In genomic region chr7:65586429-65586828, GRCm38 (mm10) we compare ENCODE assay signal across 17 mouse cellular contexts. TPM values are rescaled to one million over a fixed set of nuclear protein-coding genes. Genes with fewer than 3 reads are reported as not detected.
DNase-seq lines count a peak whose midpoint lies in the region; ATAC-seq and TF ChIP-seq lines count a peak whose summit lies in the region.
"Had no signal": no experiment of that assay in that cellular context is flagged by ENCODE, and none has a peak within 500 bp of the region (broad histone marks: within the 10 kb centered on the region; RNA-seq: fewer than 3 reads in every experiment).

No protein-coding gene starts in this region.

- no peak overlapping the region for H3K27ac ChIP-seq in forebrain, embryonic 14.5 days (ENCODE audit: low read depth, low read length)
- no peak overlapping the region for H3K27ac ChIP-seq in forebrain, postnatal 0 days (ENCODE audit: low read depth, low read length)
- no peak overlapping the region for H3K27ac ChIP-seq in midbrain, embryonic 11.5 days (ENCODE audit: low read depth, low read length)
- H3K27ac ChIP-seq in midbrain, embryonic 15.5 days: no peak overlapping the region
- H3K27ac ChIP-seq in ES-E14 (ENCODE audit: insufficient read depth, low read depth, low read length, poor library complexity, severe bottlenecking): no peak overlapping the region
- H3K27ac ChIP-seq: embryonic facial prominence, embryonic 13.5 days; forebrain, embryonic 12.5 days; heart, embryonic 13.5 days; hindbrain, embryonic 14.5 days had no signal

- no peaks in the 10 kb centered on the region for H3K27me3 ChIP-seq in forebrain, embryonic 14.5 days (replicated peaks; ENCODE audit: control insufficient read depth, insufficient read depth, low read length)
- H3K27me3 ChIP-seq in forebrain, postnatal 0 days (ENCODE audit: insufficient read depth, low read length): no peaks in the 10 kb centered on the region
- H3K27me3 ChIP-seq in midbrain, embryonic 11.5 days (ENCODE audit: control insufficient read depth, insufficient read depth, low read length): no peaks in the 10 kb centered on the region
- no peaks in the 10 kb centered on the region for H3K27me3 ChIP-seq in midbrain, embryonic 15.5 days (replicated peaks)
- H3K27me3 ChIP-seq: embryonic facial prominence, embryonic 13.5 days; forebrain, embryonic 12.5 days; heart, embryonic 13.5 days had no signal

- no peak for ATAC-seq in forebrain, embryonic 14.5 days
- ATAC-seq in forebrain, postnatal 0 days: no peak
- no peak for ATAC-seq in midbrain, embryonic 11.5 days (ENCODE audit: low FRiP score)
- no peak for ATAC-seq in midbrain, embryonic 15.5 days (replicated peaks)
- ATAC-seq: inflammation-experienced regulatory T-cells, adult 6 months had no signal

- no peak overlapping the region for H3K4me2 ChIP-seq in forebrain, embryonic 14.5 days (ENCODE audit: low read length)
- H3K4me2 ChIP-seq in forebrain, postnatal 0 days (ENCODE audit: low read depth): no peak overlapping the region
- H3K4me2 ChIP-seq in midbrain, embryonic 11.5 days: no peak overlapping the region
- H3K4me2 ChIP-seq in midbrain, embryonic 15.5 days: no peak overlapping the region
- H3K4me2 ChIP-seq: embryonic facial prominence, embryonic 13.5 days; forebrain, embryonic 12.5 days; heart, embryonic 13.5 days; hindbrain, embryonic 14.5 days had no signal

- no peaks in the 10 kb centered on the region for H3K4me1 ChIP-seq in forebrain, embryonic 14.5 days (ENCODE audit: control insufficient read depth, insufficient read depth, low read length)
- no peaks in the 10 kb centered on the region for H3K4me1 ChIP-seq in forebrain, postnatal 0 days (ENCODE audit: insufficient read depth)
- H3K4me1 ChIP-seq in midbrain, embryonic 11.5 days (ENCODE audit: control insufficient read depth, insufficient read depth, low read length): no peaks in the 10 kb centered on the region
- H3K4me1 ChIP-seq in midbrain, embryonic 15.5 days: no peaks in the 10 kb centered on the region
- no peaks in the 10 kb centered on the region for H3K4me1 ChIP-seq in ES-E14 (ENCODE audit: control insufficient read depth in 2 of 2, insufficient read depth in 2 of 2, low read length in 2 of 2, poor library complexity in 1 of 2)
- H3K4me1 ChIP-seq: embryonic facial prominence, embryonic 13.5 days; forebrain, embryonic 12.5 days; heart, embryonic 13.5 days had no signal

- 90% methylated on average over 12 of the region's 12 CpGs for WGBS in forebrain, embryonic 14.5 days
- 80% methylated on average over 12 of the region's 12 CpGs for WGBS in forebrain, postnatal 0 days
- WGBS in midbrain, embryonic 11.5 days: 91% methylated on average over 12 of the region's 12 CpGs
- WGBS in midbrain, embryonic 15.5 days: 71% methylated on average over 12 of the region's 12 CpGs

- DNase-seq in forebrain, embryonic 14.5 days (ENCODE audit: low spot score): peak; percentile 12
- no peak for DNase-seq in forebrain, postnatal 0 days
- peak; percentile 53 for DNase-seq in midbrain, embryonic 11.5 days (ENCODE audit: low spot score, missing footprints)
- DNase-seq in ES-E14 (ENCODE audit: low read depth, low spot score): no peak
- peak; percentile 80 for DNase-seq in retina, postnatal 1 day
- DNase-seq in cerebellum, postnatal 14 days: no peak
- DNase-seq: adrenal gland, adult 2 months; adrenal gland, postnatal 25 days; gastrocnemius, postnatal 36 days; heart, adult 11 months; heart, postnatal 4 days had no signal

- H3K4me3 ChIP-seq in forebrain, embryonic 14.5 days (ENCODE audit: low read depth, low read length): no peak overlapping the region
- H3K4me3 ChIP-seq in forebrain, postnatal 0 days (ENCODE audit: low read depth, low read length): no peak overlapping the region
- H3K4me3 ChIP-seq in midbrain, embryonic 11.5 days (ENCODE audit: low read depth, low read length): no peak overlapping the region
- H3K4me3 ChIP-seq in midbrain, embryonic 15.5 days: no peak overlapping the region
- no peak overlapping the region for H3K4me3 ChIP-seq in ES-E14 (ENCODE audit: insufficient read depth in 1 of 2, low read depth in 1 of 2, low read length in 2 of 2, poor library complexity in 1 of 2, severe bottlenecking in 1 of 2)
- H3K4me3 ChIP-seq: embryonic facial prominence, embryonic 13.5 days; forebrain, embryonic 12.5 days; heart, embryonic 13.5 days had no signal

- no peaks in the 10 kb centered on the region for H3K9me3 ChIP-seq in forebrain, embryonic 14.5 days (replicated peaks; ENCODE audit: control insufficient read depth, low read length)
- H3K9me3 ChIP-seq in forebrain, postnatal 0 days (ENCODE audit: low read length): no peaks in the 10 kb centered on the region
- H3K9me3 ChIP-seq in midbrain, embryonic 11.5 days (ENCODE audit: control insufficient read depth, low read length): no peaks in the 10 kb centered on the region
- 0 out of 2 replicates have a peak, but pooled peaks cover 4% of the 10 kb centered on the region for H3K9me3 ChIP-seq in midbrain, embryonic 15.5 days
- no peaks in the 10 kb centered on the region for H3K9me3 ChIP-seq in ES-E14 (ENCODE audit: control insufficient read depth, insufficient read depth, low read depth, low read length)
- H3K9me3 ChIP-seq: embryonic facial prominence, embryonic 13.5 days; forebrain, embryonic 12.5 days; heart, embryonic 13.5 days had no signal

- no peak for TF ChIP-seq CTCF in forebrain, postnatal 0 days (IDR thresholded peaks at IDR 0.05; ENCODE audit: low read depth)

- H3K9ac ChIP-seq in forebrain, embryonic 14.5 days (ENCODE audit: low read length): no peak overlapping the region
- H3K9ac ChIP-seq in forebrain, postnatal 0 days: no peak overlapping the region
- H3K9ac ChIP-seq in midbrain, embryonic 11.5 days (ENCODE audit: low read length): no peak overlapping the region
- H3K9ac ChIP-seq in midbrain, embryonic 15.5 days: no peak overlapping the region
- H3K9ac ChIP-seq in ES-E14 (ENCODE audit: insufficient read depth, low read depth, low read length, poor library complexity, severe bottlenecking): no peak overlapping the region
- H3K9ac ChIP-seq: embryonic facial prominence, embryonic 13.5 days; forebrain, embryonic 12.5 days; heart, embryonic 13.5 days; hindbrain, embryonic 14.5 days had no signal

- in situ Hi-C loops in ES-E14 (cut with MboI; ENCODE audit: low sequenced_read_pairs in 2 of 2, unreplicated experiment in 2 of 2): no loop called here

- no peaks in the 10 kb centered on the region for H3K36me3 ChIP-seq in forebrain, embryonic 14.5 days (ENCODE audit: control insufficient read depth, insufficient read depth, low read length)
- no peaks in the 10 kb centered on the region for H3K36me3 ChIP-seq in forebrain, postnatal 0 days (ENCODE audit: insufficient read depth)
- H3K36me3 ChIP-seq in midbrain, embryonic 11.5 days (ENCODE audit: control insufficient read depth, insufficient read depth, low read length): no peaks in the 10 kb centered on the region
- H3K36me3 ChIP-seq in midbrain, embryonic 15.5 days (replicated peaks): no peaks in the 10 kb centered on the region
- no peaks in the 10 kb centered on the region for H3K36me3 ChIP-seq in ES-E14 (ENCODE audit: control insufficient read depth, insufficient read depth, low read length, poor library complexity, severe bottlenecking)
- H3K36me3 ChIP-seq: embryonic facial prominence, embryonic 13.5 days; forebrain, embryonic 12.5 days; heart, embryonic 13.5 days had no signal

TF ChIP-seq in ES-E14, 5 proteins besides CTCF, POLR2A, EP300 and RAD21:
- TF ChIP-seq ZNF384 (IDR thresholded peaks at IDR 0.05; ENCODE audit: low read depth, low read length) (no peak), CHD2 (IDR thresholded peaks at IDR 0.05; ENCODE audit: low read depth, low read length) (no peak), MAFK (IDR thresholded peaks at IDR 0.05; ENCODE audit: insufficient read depth, low read depth, low read length) (peak; percentile 95), HCFC1 (IDR thresholded peaks at IDR 0.05; ENCODE audit: borderline replicate concordance, insufficient read depth, low read length) (no peak), ZC3H11A (IDR thresholded peaks at IDR 0.05; ENCODE audit: borderline replicate concordance, low read depth, low read length) (no peak)

RNA-seq across cellular contexts. Expression of gene Tarsl2, which starts 58.3 kb away (rescaled TPM):
- 14.9 and 15.3 TPM in 2 replicates for polyA plus RNA-seq in forebrain, embryonic 14.5 days (2014; fragmentation: Nextera tagmentation; extraction: Ambion mirVana)
- total RNA-seq in forebrain, postnatal 0 days (2014; rRNA removed): 26.3 and 30.8 TPM in 2 replicates
- polyA plus RNA-seq in forebrain, postnatal 0 days (2015; fragmentation: Nextera tagmentation; extraction: Ambion mirVana): 16.9 and 19.5 TPM in 2 replicates
- 11.7 and 12.0 TPM in 2 replicates for polyA plus RNA-seq in midbrain, embryonic 11.5 days (2014; fragmentation: Nextera tagmentation; extraction: Ambion mirVana)
- polyA plus RNA-seq in midbrain, embryonic 15.5 days (2015; fragmentation: Nextera tagmentation; extraction: Ambion mirVana): 16.1 and 16.5 TPM in 2 replicates
- total RNA-seq in ES-E14 (2012; rRNA removed): 3.0 and 3.2 TPM in 2 replicates

RNA-seq across cellular contexts. Expression of gene Tjp1, which starts 58.8 kb away (rescaled TPM):
- 15.0 and 16.2 TPM in 2 replicates for polyA plus RNA-seq in forebrain, embryonic 14.5 days (2014; fragmentation: Nextera tagmentation; extraction: Ambion mirVana)
- 41.2 and 64.4 TPM in 2 replicates for total RNA-seq in forebrain, postnatal 0 days (2014; rRNA removed)
- 11.6 and 15.8 TPM in 2 replicates for polyA plus RNA-seq in forebrain, postnatal 0 days (2015; fragmentation: Nextera tagmentation; extraction: Ambion mirVana)
- 21.7 and 26.8 TPM in 2 replicates for polyA plus RNA-seq in midbrain, embryonic 11.5 days (2014; fragmentation: Nextera tagmentation; extraction: Ambion mirVana)
- 31.3 and 33.9 TPM in 2 replicates for polyA plus RNA-seq in midbrain, embryonic 15.5 days (2015; fragmentation: Nextera tagmentation; extraction: Ambion mirVana)
- total RNA-seq in ES-E14 (2012; rRNA removed): 36.1 and 39.3 TPM in 2 replicates
- polyA plus RNA-seq: inflammation-experienced regulatory T-cells, adult 6 months had no signal

Comparison
In these comparisons a context has a peak if more than half of its experiments do, and no peak if none do; other contexts are left out.
1. DNase-seq: peak in forebrain, embryonic 14.5 days (single experiment), midbrain, embryonic 11.5 days (single experiment) and retina, postnatal 1 day (single experiment); none in forebrain, postnatal 0 days (single experiment), ES-E14 (single experiment) and cerebellum, postnatal 14 days (0 of 2).